Mouse (Mus musculus): ENCODE results near the gene Nr2e3. TPM values are rescaled to one million over a fixed set of nuclear protein-coding genes. Genes with fewer than 3 reads are reported as not detected.
"Not testable (repeated sequence)": the region's sequence is repeated elsewhere in the genome, so short reads cannot be mapped to it uniquely, and the experiment has no call there.

Nr2e3 gene
- polyA plus RNA-seq, 1 experiment from 2014 or later, result not detected

DNA sequence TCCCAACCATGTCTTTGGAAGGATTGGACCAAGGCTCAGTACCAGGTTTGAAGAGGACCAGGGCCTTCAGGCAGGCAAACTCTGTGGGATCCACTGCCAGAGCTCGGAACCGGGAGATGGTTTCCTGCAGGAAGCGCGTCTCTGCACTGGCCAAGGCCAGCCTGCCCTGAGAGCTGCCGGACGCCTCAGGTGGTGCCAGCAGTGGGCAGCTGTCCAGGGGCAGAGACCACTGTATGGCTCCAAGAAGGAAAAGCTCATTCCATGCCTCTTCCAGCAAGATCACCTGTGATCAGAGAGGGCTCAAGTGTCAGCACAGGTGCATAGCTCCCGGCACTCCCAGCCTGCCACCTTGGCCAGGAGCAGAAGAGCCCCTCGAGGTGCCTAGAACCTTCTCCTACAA, 13.2 kb downstream of the Nr2e3 start:
- Histone ChIP-seq H3K4me1 (ENCODE audit: control insufficient read depth, insufficient read depth, low read length) (no peaks in the 10 kb centered on the region), H3K36me3 (ENCODE audit: control insufficient read depth, insufficient read depth, low read length) (no peaks in the 10 kb centered on the region), H3K27ac (ENCODE audit: low read depth, low read length) (no peak overlapping the region), H3K9me3 (ENCODE audit: control insufficient read depth, low read length) (no peaks in the 10 kb centered on the region), H3K9ac (ENCODE audit: low read depth, low read length) (no peak overlapping the region), H3K4me3 (ENCODE audit: low read length) (no peak overlapping the region), H3K4me2 (replicated peaks; ENCODE audit: low read depth, low read length) (no peak overlapping the region), H3K27me3 (ENCODE audit: control insufficient read depth, insufficient read depth, low read length) (no peaks in the 10 kb centered on the region)
- ATAC-seq (ENCODE audit: low FRiP score, low TSS enrichment), result no peak
- WGBS, result 81% methylated on average over 8 of the region's 8 CpGs

DNA sequence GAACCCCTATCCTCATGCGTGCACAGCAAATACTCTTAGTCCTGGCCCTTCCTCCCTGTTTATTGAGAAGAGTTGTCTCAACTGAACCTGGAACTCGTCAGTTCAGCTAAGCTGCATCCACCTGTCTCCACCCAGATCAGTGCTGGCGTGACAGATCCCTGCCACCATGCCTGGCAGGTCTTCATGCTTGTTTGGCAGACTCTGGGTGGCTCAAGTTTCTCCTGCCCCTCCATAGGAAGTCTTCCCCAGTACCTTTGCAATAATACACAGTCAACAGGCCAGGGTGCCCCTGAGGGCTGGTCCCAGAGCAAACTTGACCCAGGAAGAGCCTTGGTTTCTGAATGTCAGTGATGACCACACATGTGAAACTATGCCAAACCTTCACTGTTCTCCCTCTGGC, 15.2 kb downstream of the Nr2e3 start:
- no peak overlapping the region for H3K9ac ChIP-seq (ENCODE audit: low read depth, low read length)
- no peak overlapping the region for H3K4me3 ChIP-seq (ENCODE audit: low read length)
- H3K36me3 ChIP-seq (ENCODE audit: control insufficient read depth, insufficient read depth, low read length), result no peaks in the 10 kb centered on the region
- no peak overlapping the region for H3K27ac ChIP-seq (ENCODE audit: low read depth, low read length)
- no peaks in the 10 kb centered on the region for H3K27me3 ChIP-seq (ENCODE audit: control insufficient read depth, insufficient read depth, low read length)
- H3K4me1 ChIP-seq (ENCODE audit: control insufficient read depth, insufficient read depth, low read length), result no peaks in the 10 kb centered on the region
- WGBS, result 60% methylated on average over 3 of the region's 3 CpGs
- H3K4me2 ChIP-seq (replicated peaks; ENCODE audit: low read depth, low read length), result no peak overlapping the region
- ATAC-seq (ENCODE audit: low FRiP score, low TSS enrichment), result 0 out of 2 replicates have a peak, but pooled peaks have one; percentile 41
- H3K9me3 ChIP-seq (ENCODE audit: control insufficient read depth, low read length), result no peaks in the 10 kb centered on the region

DNA sequence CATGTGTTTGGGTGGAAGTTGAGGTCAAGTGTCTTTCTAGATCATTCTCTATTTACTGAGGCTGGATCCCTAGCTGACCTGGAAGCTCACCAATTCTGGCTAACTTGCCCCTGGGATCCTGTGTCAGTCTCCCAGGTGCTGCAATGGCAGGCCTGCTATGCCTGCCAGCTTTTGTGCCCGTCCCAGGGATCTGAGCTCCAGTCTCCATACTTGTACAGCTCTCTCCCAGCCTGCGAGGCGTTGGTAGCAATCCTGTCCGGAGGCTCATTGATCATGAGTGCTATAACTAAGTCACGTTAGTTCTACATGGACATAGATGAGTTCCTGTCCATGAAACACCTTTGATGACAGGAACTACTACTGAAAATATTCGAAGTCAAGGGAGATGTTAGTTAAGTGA, 16.6 kb downstream of the Nr2e3 start:
- Histone ChIP-seq H3K27me3 (ENCODE audit: control insufficient read depth, insufficient read depth, low read length) (no peaks in the 10 kb centered on the region), H3K36me3 (ENCODE audit: control insufficient read depth, insufficient read depth, low read length) (no peaks in the 10 kb centered on the region), H3K27ac (ENCODE audit: low read depth, low read length) (no peak overlapping the region), H3K9ac (ENCODE audit: low read depth, low read length) (no peak overlapping the region), H3K4me2 (replicated peaks; ENCODE audit: low read depth, low read length) (no peak overlapping the region), H3K4me3 (ENCODE audit: low read length) (no peak overlapping the region), H3K9me3 (ENCODE audit: control insufficient read depth, low read length) (no peaks in the 10 kb centered on the region), H3K4me1 (ENCODE audit: control insufficient read depth, insufficient read depth, low read length) (no peaks in the 10 kb centered on the region)
- WGBS, result 93% methylated on average over 6 of the region's 6 CpGs
- no peak for ATAC-seq (ENCODE audit: low FRiP score, low TSS enrichment)

DNA sequence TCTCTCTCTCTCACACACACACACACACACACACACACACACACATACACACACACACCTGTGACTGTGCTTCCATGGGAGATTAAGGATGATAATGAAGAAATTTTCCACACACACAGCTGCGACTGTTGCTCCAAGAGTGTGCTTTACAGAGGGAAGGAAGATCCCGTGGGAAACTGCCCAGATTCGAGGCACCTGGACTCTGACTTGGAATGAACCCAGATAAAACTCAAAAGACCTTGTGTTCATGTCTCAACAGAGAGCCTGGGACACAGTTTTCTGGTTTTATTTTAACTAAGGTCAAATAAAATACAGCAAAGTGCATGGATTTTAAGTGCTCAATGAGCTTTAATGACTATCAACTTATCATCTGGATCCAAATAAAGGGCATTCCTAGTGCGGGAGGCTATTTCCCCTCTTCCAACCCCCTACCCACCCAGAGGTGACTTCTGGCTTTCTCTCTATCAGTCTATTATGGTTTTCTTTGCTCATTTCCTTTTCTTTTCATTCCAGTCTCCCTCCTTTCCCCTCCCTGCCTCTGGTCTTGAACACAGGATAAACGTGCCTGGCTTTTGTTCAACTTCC, 17.9 kb downstream of the Nr2e3 start:
- no peak overlapping the region for H3K27ac ChIP-seq (ENCODE audit: low read depth, low read length)
- WGBS, result 51% methylated on average over 5 of the region's 5 CpGs

GRCm38 (mm10) chr9:59941885-59942350, 18.5 kb downstream of the Nr2e3 start:
- Histone ChIP-seq H3K9me3 (ENCODE audit: control insufficient read depth, low read length) (no peaks in the 10 kb centered on the region), H3K4me3 (ENCODE audit: low read length) (no peak overlapping the region), H3K27ac (ENCODE audit: low read depth, low read length) (no peak overlapping the region), H3K9ac (ENCODE audit: low read depth, low read length) (no peak overlapping the region), H3K36me3 (ENCODE audit: control insufficient read depth, insufficient read depth, low read length) (no peaks in the 10 kb centered on the region), H3K4me1 (ENCODE audit: control insufficient read depth, insufficient read depth, low read length) (no peaks in the 10 kb centered on the region), H3K27me3 (ENCODE audit: control insufficient read depth, insufficient read depth, low read length) (no peaks in the 10 kb centered on the region), H3K4me2 (replicated peaks; ENCODE audit: low read depth, low read length) (no peak overlapping the region)
- 57% methylated on average over 9 of the region's 9 CpGs for WGBS
- ATAC-seq (ENCODE audit: low FRiP score, low TSS enrichment), result no peak

More for the DNA sequence above, 17.9 kb downstream of the Nr2e3 start:
- no peak for ATAC-seq (ENCODE audit: low FRiP score, low TSS enrichment)
- H3K4me2 ChIP-seq (replicated peaks; ENCODE audit: low read depth, low read length), result no peak overlapping the region
- no peaks in the 10 kb centered on the region for H3K9me3 ChIP-seq (ENCODE audit: control insufficient read depth, low read length)
- no peak overlapping the region for H3K4me3 ChIP-seq (ENCODE audit: low read length)
- no peak overlapping the region for H3K9ac ChIP-seq (ENCODE audit: low read depth, low read length)
- H3K36me3 ChIP-seq (ENCODE audit: control insufficient read depth, insufficient read depth, low read length), result no peaks in the 10 kb centered on the region
- H3K27me3 ChIP-seq (ENCODE audit: control insufficient read depth, insufficient read depth, low read length), result no peaks in the 10 kb centered on the region
- no peaks in the 10 kb centered on the region for H3K4me1 ChIP-seq (ENCODE audit: control insufficient read depth, insufficient read depth, low read length)

DNA sequence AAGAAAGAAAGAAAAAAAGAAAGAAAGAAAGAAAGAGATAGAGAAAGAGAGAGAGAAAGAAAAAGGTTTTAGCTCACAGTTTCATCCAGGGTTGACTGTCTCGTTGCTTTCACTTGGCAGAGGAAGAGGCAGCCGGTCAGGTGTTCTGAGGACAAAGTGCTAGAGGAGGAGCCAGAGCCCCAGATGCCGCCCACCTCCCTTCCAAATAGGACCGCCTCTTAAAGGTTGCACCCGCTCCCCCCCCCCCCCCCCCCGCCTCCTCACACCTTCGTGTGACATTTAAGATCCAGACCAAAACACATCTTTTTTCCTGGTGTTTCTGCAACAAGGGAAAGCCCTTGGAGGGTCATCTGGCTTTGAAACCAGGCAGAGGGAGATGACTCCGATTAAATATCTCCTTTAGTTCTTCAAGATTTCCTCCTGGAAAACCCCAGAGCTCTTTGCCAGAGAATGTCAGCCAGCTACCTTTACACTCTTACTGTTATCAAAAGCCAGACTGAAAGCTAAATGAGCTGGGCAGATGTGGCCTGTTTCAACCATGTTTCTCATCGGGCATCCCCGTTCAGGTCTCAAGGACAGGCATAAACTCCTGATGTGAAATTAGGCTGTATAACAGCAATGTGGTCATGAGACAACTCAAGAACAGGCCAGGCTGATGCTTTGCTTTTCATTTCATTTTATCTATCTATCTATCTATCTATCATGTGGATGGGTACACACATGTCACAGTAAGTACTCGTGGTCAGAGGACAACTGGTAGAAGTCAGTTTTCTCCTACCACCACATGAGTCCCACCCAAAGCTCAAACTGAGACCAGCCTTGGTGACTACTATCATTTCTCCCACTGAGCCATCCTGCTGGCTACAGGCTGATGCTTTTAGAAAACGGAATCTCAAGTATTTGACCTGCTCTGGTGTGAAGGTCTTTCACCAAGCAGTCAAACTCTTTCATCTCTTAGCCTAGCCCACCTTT, 19.3 kb downstream of the Nr2e3 start:
- no peaks in the 10 kb centered on the region for H3K4me1 ChIP-seq (ENCODE audit: control insufficient read depth, insufficient read depth, low read length)
- H3K27ac ChIP-seq (ENCODE audit: low read depth, low read length), result no peak overlapping the region
- no peak for ATAC-seq (ENCODE audit: low FRiP score, low TSS enrichment)
- H3K4me3 ChIP-seq (ENCODE audit: low read length), result no peak overlapping the region
- H3K9ac ChIP-seq (ENCODE audit: low read depth, low read length), result no peak overlapping the region
- no peaks in the 10 kb centered on the region for H3K9me3 ChIP-seq (ENCODE audit: control insufficient read depth, low read length)
- no peak overlapping the region for H3K4me2 ChIP-seq (replicated peaks; ENCODE audit: low read depth, low read length)
- H3K36me3 ChIP-seq (ENCODE audit: control insufficient read depth, insufficient read depth, low read length), result no peaks in the 10 kb centered on the region
- 65% methylated on average over 9 of the region's 12 CpGs for WGBS
- no peaks in the 10 kb centered on the region for H3K27me3 ChIP-seq (ENCODE audit: control insufficient read depth, insufficient read depth, low read length)

DNA sequence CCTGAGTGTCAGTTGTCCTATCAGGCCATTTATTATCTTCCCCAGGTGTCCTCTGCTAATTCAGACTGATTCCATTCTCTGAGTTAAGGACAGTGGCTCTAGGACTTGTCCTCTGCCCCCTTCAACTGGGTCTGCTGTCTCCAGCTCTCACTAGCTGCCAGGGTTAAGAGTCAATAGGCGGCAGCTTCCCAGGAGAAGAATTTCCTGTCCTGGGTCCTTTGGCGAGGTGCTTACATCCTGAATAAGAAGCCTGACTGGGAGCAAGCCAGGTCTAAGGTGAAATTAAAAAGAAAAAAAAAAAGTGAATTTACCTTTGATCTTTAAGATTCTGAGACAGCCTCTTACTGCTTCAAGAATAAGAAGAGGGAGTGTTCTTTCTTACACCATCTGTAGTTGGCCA, 20.8 kb downstream of the Nr2e3 start:
- Histone ChIP-seq H3K27ac (ENCODE audit: low read depth, low read length) (no peak overlapping the region), H3K4me2 (replicated peaks; ENCODE audit: low read depth, low read length) (no peak overlapping the region), H3K36me3 (ENCODE audit: control insufficient read depth, insufficient read depth, low read length) (no peaks in the 10 kb centered on the region), H3K9ac (ENCODE audit: low read depth, low read length) (no peak overlapping the region), H3K9me3 (ENCODE audit: control insufficient read depth, low read length) (no peaks in the 10 kb centered on the region), H3K4me3 (ENCODE audit: low read length) (no peak overlapping the region), H3K27me3 (ENCODE audit: control insufficient read depth, insufficient read depth, low read length) (no peaks in the 10 kb centered on the region), H3K4me1 (ENCODE audit: control insufficient read depth, insufficient read depth, low read length) (no peaks in the 10 kb centered on the region)
- ATAC-seq (ENCODE audit: low FRiP score, low TSS enrichment), result no peak
- 62% methylated on average over 2 of the region's 2 CpGs for WGBS

- Histone ChIP-seq H3K9ac (ENCODE audit: low read depth, low read length) (no peak overlapping the region), H3K36me3 (ENCODE audit: control insufficient read depth, insufficient read depth, low read length) (no peaks in the 10 kb centered on the region), H3K4me2 (replicated peaks; ENCODE audit: low read depth, low read length) (no peak overlapping the region), H3K27ac (ENCODE audit: low read depth, low read length) (no peak overlapping the region), H3K27me3 (ENCODE audit: control insufficient read depth, insufficient read depth, low read length) (no peaks in the 10 kb centered on the region), H3K4me1 (ENCODE audit: control insufficient read depth, insufficient read depth, low read length) (no peaks in the 10 kb centered on the region), H3K9me3 (ENCODE audit: control insufficient read depth, low read length) (no peaks in the 10 kb centered on the region), H3K4me3 (ENCODE audit: low read length) (no peak overlapping the region)
- no peak for ATAC-seq (ENCODE audit: low FRiP score, low TSS enrichment)
- WGBS, result 73% methylated on average over 8 of the region's 8 CpGs
Measured at GRCm38 (mm10) chr9:59938529-59938928, 21.9 kb downstream of the Nr2e3 start.

DNA sequence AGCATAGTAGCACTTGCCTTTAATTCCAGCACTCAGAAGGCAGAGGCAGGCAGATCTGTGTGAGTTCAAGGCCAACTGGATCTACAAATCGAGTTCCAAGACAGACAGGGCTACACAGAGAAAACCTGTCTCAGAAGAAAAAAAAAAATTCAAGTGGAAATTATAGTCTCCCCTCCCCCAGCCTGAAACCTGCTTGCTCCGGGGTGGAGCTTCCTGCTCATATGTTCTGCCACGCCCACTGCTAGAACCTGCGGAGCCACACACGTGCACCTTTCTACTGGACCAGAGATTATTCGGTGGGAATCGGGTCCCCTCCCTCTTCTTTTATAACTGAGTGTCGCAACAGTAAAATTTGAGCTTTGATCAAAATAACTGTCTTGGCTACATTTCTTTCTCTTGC, 24.6 kb downstream of the Nr2e3 start:
- H3K4me2 ChIP-seq (replicated peaks; ENCODE audit: low read depth, low read length); H3K36me3 ChIP-seq (ENCODE audit: control insufficient read depth, insufficient read depth, low read length); H3K4me1 ChIP-seq (ENCODE audit: control insufficient read depth, insufficient read depth, low read length); H3K27me3 ChIP-seq (ENCODE audit: control insufficient read depth, insufficient read depth, low read length); H3K9me3 ChIP-seq (ENCODE audit: control insufficient read depth, low read length); H3K27ac ChIP-seq (ENCODE audit: low read depth, low read length); H3K4me3 ChIP-seq (ENCODE audit: low read length); H3K9ac ChIP-seq (ENCODE audit: low read depth, low read length); ATAC-seq (ENCODE audit: low FRiP score, low TSS enrichment): not testable (repeated sequence)
- 86% methylated on average over 8 of the region's 8 CpGs for WGBS

Data from kidney, embryonic 14.5 days (tissue).